Mouse (Mus musculus) thymus, adult 18-20 months (tissue): ENCODE results near the gene Tubb2b.

Experiments used
- DNase-seq, 2 experiments: peaks; one replicate each; pipeline ENCODE4 v3.0.0; 2022; ENCODE audit warnings: mixed read lengths in 2 of 2

The Tubb2b gene

GRCm38 (mm10) chr13:34130226-34130731, at the start of gene Tubb2b:
Tubb2b (minus strand) TSS chr13:34130466.
- peak; percentile 60 to 69 for DNase-seq

- no peak for DNase-seq
Observed at GRCm38 (mm10) chr13:34174025-34174424, 43.8 kb upstream of the Tubb2b start.

DNA sequence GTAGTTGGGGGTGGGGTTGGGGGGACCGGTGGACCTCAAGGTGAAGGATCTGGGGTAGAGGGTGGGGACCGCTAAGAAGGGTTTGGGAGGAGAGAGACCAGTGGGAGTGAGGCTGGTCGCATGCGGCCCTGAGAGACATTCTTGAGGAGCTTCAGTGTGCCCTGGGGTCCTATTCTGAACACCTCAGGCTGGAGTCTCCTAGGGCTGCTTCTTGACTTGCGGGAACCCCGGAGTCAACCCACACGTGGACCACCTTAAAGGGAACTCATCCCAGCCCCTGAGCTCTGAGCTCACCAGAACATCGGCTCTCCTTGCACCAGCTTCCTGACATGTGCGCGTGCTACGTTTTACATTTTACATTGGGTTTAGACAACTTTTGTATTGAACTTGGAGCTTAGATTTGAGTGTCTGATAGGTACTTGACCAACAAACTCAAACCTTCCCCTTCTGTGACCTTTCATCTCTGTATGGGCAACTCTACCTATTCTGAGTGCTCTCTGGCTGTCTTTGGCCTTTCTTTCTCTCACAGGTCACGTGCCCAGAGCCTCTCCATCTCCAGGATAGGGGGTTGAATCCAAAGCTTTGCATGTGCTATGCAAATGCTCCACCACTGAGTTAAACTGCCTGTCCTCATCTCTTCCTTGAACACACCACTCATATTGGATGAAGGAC, 33.2 kb upstream of the Tubb2b start:
- no peak for DNase-seq

- peak; percentile 84 to 87 for DNase-seq
Observed at GRCm38 (mm10) chr13:34162491-34163303, 32.4 kb upstream of the Tubb2b start, which contains the start of gene Psmg4. Psmg4 (plus strand) TSS chr13:34162964.

- DNase-seq = no peak
Observed at GRCm38 (mm10) chr13:34159926-34160325, 29.7 kb upstream of the Tubb2b start.

GRCm38 (mm10) chr13:34157596-34158157, 27.4 kb upstream of the Tubb2b start:
- no peak for DNase-seq

GRCm38 (mm10) chr13:34156840-34157185, 26.5 kb upstream of the Tubb2b start:
- no peak for DNase-seq

DNA sequence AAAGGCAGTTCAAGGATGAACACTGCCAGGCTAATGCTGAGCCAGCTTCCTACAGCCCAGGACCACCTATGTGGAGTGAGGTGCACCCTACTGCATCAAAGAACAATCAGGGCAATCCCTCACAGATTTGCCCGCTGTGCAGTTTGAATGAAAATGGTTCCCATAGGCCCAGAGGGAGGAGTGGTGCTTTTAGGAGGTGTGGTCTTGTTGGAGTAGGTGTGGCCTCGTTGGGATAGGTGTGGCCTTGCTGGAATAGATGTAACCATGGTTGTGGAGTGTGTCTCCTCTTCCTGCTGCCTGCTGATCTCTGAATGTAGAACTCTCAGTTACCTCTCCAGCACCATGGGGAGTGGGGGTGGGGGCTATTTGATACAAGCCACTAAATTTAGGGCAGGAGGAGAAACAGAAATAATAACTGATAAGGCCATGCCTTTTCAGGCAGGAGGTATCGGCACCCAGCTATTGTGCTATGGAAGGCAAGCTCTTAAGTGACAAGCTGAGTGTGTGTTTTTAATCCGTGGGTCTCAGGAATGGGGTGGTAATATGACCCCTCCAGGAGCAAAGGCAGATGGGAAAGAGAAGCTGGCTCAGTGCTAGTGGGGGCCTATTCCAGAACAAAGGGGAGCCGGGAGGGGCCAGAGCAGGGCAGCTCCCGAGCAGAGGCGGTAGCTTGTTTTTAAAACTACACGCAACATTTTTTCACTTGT, 26.0 kb upstream of the Tubb2b start:
- no peak for DNase-seq

- peak in 1 of 2 experiments; percentile 51 for DNase-seq
Observed at GRCm38 (mm10) chr13:34154931-34155272, 24.6 kb upstream of the Tubb2b start.

DNA sequence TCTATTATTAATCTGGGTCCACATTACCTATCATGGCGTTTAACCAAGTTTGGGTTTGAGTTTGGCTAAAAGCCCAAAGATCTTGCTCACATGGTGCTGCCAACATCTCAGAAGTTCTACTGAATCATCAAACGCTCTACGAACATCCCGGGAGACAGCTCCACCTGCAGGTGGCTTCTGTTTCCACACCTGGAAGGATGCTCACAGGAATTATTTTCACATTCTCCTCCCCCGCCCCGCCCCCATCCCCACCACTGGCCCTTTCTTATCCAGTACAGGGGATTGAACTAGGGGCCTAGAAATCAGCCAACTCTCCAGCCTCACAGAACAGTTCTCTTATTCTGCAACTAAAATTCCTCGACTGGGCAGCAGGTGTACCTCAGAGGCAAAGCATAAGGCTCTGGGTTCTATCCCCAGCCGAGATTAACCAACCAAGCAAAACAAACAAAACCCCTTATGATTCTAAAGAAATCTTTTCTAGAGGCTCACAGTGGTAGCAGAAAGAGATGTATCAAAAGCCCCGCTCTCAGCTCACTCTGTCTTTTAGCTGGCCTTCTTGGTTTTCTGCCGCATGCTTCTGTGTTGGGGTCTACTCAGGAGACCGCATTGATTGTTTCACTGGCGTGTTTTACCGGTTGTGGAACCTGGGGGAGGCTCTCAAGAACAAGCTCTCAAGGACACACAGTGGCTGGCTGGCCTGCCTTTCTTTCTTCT, 24.1 kb upstream of the Tubb2b start:
- DNase-seq = peak; percentile 56 to 69

- no peak for DNase-seq
Observed at GRCm38 (mm10) chr13:34153254-34154011, 23.2 kb upstream of the Tubb2b start.

GRCm38 (mm10) chr13:34152695-34153094, 22.4 kb upstream of the Tubb2b start:
- no peak for DNase-seq

- no peak for DNase-seq
Observed at GRCm38 (mm10) chr13:34151425-34151824, 21.2 kb upstream of the Tubb2b start.

DNA sequence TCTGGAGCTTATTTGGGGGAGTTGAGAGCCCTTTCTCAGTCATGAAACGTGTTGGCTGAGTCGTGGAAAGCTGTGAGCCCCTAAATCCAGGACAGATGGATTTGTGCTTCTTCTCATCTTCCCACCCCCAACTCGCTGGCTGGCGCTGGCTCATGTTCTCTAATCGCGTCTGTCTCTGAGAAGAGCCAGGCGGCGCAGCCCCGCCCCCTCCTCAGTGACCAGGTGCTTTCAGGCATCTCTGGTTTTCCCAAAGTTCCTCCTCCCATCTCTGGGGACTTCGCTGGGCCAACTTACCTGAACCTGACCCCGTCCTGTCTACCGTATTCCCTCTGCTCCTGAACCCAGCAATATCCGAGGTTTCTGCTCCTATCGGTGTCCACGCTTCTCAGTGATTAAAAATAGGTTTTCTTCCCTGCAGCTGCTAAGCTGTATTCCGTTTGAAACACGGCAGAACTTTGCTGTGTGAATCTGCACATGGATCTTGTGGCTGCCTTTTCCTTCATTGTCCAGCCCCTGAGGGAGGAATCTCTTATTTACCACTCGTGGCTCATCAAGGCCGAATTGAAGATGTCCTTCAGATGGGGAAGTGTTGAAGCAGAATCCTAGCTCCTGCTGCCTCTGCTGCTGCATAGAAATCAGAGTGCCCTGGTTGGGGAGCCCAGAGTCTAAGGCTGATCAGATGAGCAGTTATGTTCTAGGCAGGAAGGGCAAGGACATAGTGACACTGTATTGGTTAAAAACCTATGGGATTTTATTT, 20.2 kb upstream of the Tubb2b start:
- DNase-seq = no peak

DNA sequence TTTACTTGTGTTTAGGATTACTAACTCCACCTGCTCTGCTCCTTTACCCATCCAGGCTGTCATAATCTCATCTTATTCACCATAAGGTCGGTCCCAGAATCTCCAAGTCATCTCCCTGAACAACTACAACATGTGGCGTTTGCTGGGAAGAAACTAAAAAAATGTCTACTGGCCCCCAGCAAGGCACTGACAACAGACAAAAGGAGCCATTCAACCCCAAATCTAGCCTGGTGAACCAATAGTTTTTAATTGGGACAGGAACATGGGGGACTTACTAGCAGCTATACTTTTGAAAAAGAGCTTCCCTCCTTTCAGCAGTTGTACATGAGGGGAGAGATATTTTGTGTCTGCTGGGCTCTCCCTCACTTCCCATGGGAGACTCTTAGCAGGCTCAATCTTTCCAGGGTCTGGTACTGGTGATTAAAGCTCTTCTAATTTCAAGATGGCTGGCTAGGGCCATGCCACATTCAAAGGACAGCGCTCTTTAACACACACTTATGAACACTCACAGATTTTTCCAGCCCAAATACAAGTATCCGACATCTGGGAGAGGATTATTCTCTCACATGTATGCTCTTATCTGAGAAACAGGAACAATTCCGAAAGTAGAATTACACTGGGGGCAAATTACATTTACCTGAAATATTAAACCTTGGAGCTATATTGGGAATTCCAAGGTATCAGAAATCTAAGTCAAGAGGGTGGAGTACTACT, 19.4 kb upstream of the Tubb2b start:
- no peak for DNase-seq

DNA sequence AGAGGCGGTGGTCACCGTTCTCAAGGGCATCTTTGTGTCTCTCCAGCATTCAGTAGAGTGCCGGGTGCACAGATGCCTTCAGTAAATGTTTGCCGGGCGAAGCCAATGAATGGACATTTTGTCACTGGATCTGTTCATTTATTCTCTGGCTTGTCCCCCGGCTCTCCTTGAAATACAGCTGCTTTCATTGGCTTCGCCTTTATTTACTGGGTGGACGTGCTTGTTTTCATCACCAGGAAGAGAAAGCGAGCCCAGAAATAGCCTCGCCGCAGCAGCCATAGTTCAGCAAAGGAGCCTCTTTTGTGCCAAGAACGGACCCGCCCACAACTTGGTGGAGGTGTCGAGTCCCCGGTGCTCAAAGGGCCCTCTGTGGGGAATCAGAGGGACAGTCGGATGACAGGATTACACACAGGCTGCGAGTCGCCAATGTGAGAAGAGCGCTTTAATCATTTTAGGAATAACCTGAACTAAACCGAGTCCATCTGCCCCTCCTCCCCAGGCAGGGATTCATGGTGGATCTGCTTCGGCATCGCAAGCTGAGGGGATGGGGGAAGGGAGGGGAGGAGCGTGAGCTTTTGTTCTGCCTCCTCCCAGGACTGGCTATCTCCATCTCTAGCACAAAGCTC, 18.6 kb upstream of the Tubb2b start:
- peak; percentile 25 to 36 for DNase-seq

DNA sequence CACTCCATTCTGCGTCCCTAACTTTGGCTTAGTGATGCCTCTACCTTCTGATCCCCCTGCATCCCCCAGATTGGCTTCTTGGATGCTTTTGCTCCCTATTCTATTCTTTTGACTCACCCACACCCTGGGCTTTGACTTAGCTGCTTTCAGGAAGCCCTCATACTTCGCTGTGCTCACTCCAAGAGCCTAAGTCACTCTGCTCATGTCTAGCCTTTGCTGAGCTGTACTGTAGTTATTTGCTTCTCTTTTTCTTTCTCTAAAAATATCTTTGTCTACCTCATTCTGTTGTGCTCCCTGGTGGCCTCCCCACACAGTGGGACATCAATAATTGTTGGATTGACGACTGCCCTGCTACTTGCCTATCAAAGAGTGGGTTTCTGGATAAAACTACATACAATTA, 17.9 kb upstream of the Tubb2b start:
- no peak for DNase-seq

DNA sequence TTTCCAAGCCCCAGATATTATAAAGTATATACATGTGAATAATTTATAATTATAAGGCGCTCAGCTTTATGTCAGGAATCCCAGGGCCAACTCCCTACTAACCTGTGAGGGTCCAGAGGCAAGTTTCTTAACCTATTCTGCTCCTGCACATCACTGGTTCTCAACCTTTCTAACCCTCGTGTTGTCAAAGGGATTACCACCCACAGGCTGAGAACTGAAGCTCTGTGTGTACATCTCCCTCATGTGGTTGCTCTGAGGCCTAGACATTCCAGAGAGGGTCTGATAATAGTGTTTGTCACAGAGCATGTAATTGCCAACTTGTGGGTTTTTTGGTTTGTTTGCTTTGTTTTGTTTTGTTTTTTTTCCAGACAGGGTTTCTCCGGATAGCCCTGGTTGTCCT, 16.6 kb upstream of the Tubb2b start:
- DNase-seq = no peak

- no peak for DNase-seq
Observed at GRCm38 (mm10) chr13:34143389-34143788, 13.1 kb upstream of the Tubb2b start.

- DNase-seq = no peak
Observed at GRCm38 (mm10) chr13:34136605-34137004, 6.3 kb upstream of the Tubb2b start.
